Mouse (Mus musculus): ENCODE measurements at regions not wholly inside any gene's neighbourhood (a gene's known extent, or its start where the extent isn't known, plus 50 kb on each side); places are given as distances from the start of the nearest gene placed in this dataset.

- Histone ChIP-seq H3K36me3 (ENCODE audit: control insufficient read depth, insufficient read depth) (no peaks in the 10 kb centered on the region), H3K4me3 (no peak overlapping the region), H3K4me2 (ENCODE audit: low read depth) (no peak overlapping the region), H3K27me3 (ENCODE audit: control insufficient read depth, insufficient read depth, insufficient read length) (no peaks in the 10 kb centered on the region), H3ac (ENCODE audit: control insufficient read depth, insufficient read length) (no peak overlapping the region), H3K79me2 (ENCODE audit: control insufficient read depth, insufficient read depth) (no peaks in the 10 kb centered on the region)
- TF ChIP-seq MYOG (IDR thresholded peaks at IDR 0.05; ENCODE audit: control insufficient read depth in 1 of 3, insufficient read depth in 1 of 3, insufficient read length in 2 of 3, low read depth in 2 of 3) (no peak), MYOD1 (IDR thresholded peaks at IDR 0.05; ENCODE audit: control insufficient read depth in 1 of 3, insufficient read length in 2 of 3, low read depth in 2 of 3) (no peak), E2F4 (IDR thresholded peaks at IDR 0.05; ENCODE audit: insufficient read depth) (no peak), TCF12 (IDR thresholded peaks at IDR 0.05; ENCODE audit: insufficient read depth, poor library complexity, severe bottlenecking) (no peak), POLR2AphosphoS2 (IDR thresholded peaks at IDR 0.05; ENCODE audit: insufficient read length, low read depth) (no peak), REST (IDR thresholded peaks at IDR 0.05; ENCODE audit: insufficient read depth, insufficient read length) (no peak), USF1 (IDR thresholded peaks at IDR 0.05; ENCODE audit: low read depth) (no peak), CEBPB (IDR thresholded peaks at IDR 0.05; ENCODE audit: insufficient read depth, poor library complexity, severe bottlenecking) (no peak)
These were observed 125.5 kb upstream of the Kcnj15 start for GRCm38 (mm10) chr16:95131815-95132214.

- no peak overlapping the region for H3K4me2 ChIP-seq (ENCODE audit: low read depth)
- no peak overlapping the region for H3K4me3 ChIP-seq
These were observed 118.5 kb upstream of the Kcnj15 start for GRCm38 (mm10) chr16:95138809-95139208.

GRCm38 (mm10) chr16:95141510-95142394 is 115.6 kb upstream of the Kcnj15 start:
- no peaks in the 10 kb centered on the region for H3K79me2 ChIP-seq (ENCODE audit: control insufficient read depth, insufficient read depth)

More at GRCm38 (mm10) chr16:95138809-95139208, 118.5 kb upstream of the Kcnj15 start:
- Histone ChIP-seq H3K79me2 (ENCODE audit: control insufficient read depth, insufficient read depth) (no peaks in the 10 kb centered on the region), H3K27me3 (ENCODE audit: control insufficient read depth, insufficient read depth, insufficient read length) (no peaks in the 10 kb centered on the region), H3K36me3 (ENCODE audit: control insufficient read depth, insufficient read depth) (no peaks in the 10 kb centered on the region), H3ac (ENCODE audit: control insufficient read depth, insufficient read length) (no peak overlapping the region)
- TF ChIP-seq USF1 (IDR thresholded peaks at IDR 0.05; ENCODE audit: low read depth) (no peak), TCF3 (IDR thresholded peaks at IDR 0.05; ENCODE audit: insufficient read length, low read depth) (no peak), REST (IDR thresholded peaks at IDR 0.05; ENCODE audit: insufficient read depth, insufficient read length) (no peak), MYOD1 (IDR thresholded peaks at IDR 0.05; ENCODE audit: control insufficient read depth in 1 of 3, insufficient read length in 2 of 3, low read depth in 2 of 3) (no peak)

DNA sequence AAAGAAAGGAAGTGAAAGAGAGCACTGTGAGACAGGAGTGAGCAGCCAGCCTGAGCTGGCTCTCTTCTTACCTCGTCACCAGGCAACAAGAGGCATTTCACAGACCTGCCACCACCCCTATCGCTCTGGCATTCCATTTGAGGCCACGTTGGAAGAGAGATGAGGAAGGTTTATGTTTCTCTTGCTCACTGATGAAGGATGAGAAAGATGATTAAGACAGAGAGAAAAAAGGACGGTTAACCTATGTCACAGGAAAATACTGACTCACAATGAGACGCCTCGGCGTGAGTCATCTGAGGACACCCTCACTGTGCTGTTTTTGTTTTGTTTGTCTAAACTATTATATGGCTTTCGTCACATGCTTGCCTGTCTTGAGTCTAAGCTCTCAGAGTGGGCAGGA is 106.9 kb upstream of the Kcnj15 start:
- no peak overlapping the region for H3K4me3 ChIP-seq
- no peaks in the 10 kb centered on the region for H3K27me3 ChIP-seq (ENCODE audit: control insufficient read depth, insufficient read depth, insufficient read length)
- no peaks in the 10 kb centered on the region for H3K79me2 ChIP-seq (ENCODE audit: control insufficient read depth, insufficient read depth)
- H3K36me3 ChIP-seq (ENCODE audit: control insufficient read depth, insufficient read depth): no peaks in the 10 kb centered on the region
- no peak overlapping the region for H3ac ChIP-seq (ENCODE audit: control insufficient read depth, insufficient read length)
- no peak overlapping the region for H3K4me2 ChIP-seq (ENCODE audit: low read depth)
- no peak for TF ChIP-seq SRF (IDR thresholded peaks at IDR 0.05; ENCODE audit: control insufficient read depth, insufficient read length, low read depth)
- TF ChIP-seq MAX (IDR thresholded peaks at IDR 0.05; ENCODE audit: low read depth): no peak
- TF ChIP-seq E2F4 (IDR thresholded peaks at IDR 0.05; ENCODE audit: insufficient read depth): no peak
- TF ChIP-seq REST (IDR thresholded peaks at IDR 0.05; ENCODE audit: insufficient read depth, insufficient read length): no peak
- TF ChIP-seq MYOG (IDR thresholded peaks at IDR 0.05; ENCODE audit: control insufficient read depth in 1 of 3, insufficient read depth in 1 of 3, insufficient read length in 2 of 3, low read depth in 2 of 3): no peak
- TF ChIP-seq CEBPB (IDR thresholded peaks at IDR 0.05; ENCODE audit: insufficient read depth, poor library complexity, severe bottlenecking): no peak
- TF ChIP-seq MYOD1 (IDR thresholded peaks at IDR 0.05; ENCODE audit: control insufficient read depth in 1 of 3, insufficient read length in 2 of 3, low read depth in 2 of 3): no peak
- no peak for TF ChIP-seq TCF12 (IDR thresholded peaks at IDR 0.05; ENCODE audit: insufficient read depth, poor library complexity, severe bottlenecking)
- TF ChIP-seq TCF3 (IDR thresholded peaks at IDR 0.05; ENCODE audit: insufficient read length, low read depth): no peak
- TF ChIP-seq POLR2A (IDR thresholded peaks at IDR 0.05; ENCODE audit: insufficient read length, low read depth): no peak

More at GRCm38 (mm10) chr16:95141510-95142394, 115.6 kb upstream of the Kcnj15 start:
- H3ac ChIP-seq (ENCODE audit: control insufficient read depth, insufficient read length): no peak overlapping the region
- H3K4me3 ChIP-seq: no peak overlapping the region
- no peak overlapping the region for H3K4me2 ChIP-seq (ENCODE audit: low read depth)
- TF ChIP-seq TCF12 (IDR thresholded peaks at IDR 0.05; ENCODE audit: insufficient read depth, poor library complexity, severe bottlenecking): no peak
- H3K36me3 ChIP-seq (ENCODE audit: control insufficient read depth, insufficient read depth): no peaks in the 10 kb centered on the region
- H3K27me3 ChIP-seq (ENCODE audit: control insufficient read depth, insufficient read depth, insufficient read length): no peaks in the 10 kb centered on the region

- H3K27me3 ChIP-seq (ENCODE audit: control insufficient read depth, insufficient read depth, insufficient read length): no peaks in the 10 kb centered on the region
- no peaks in the 10 kb centered on the region for H3K79me2 ChIP-seq (ENCODE audit: control insufficient read depth, insufficient read depth)
- H3K4me2 ChIP-seq (ENCODE audit: low read depth): no peak overlapping the region
- H3K4me3 ChIP-seq: no peak overlapping the region
- no peaks in the 10 kb centered on the region for H3K36me3 ChIP-seq (ENCODE audit: control insufficient read depth, insufficient read depth)
- TF ChIP-seq TCF3 (IDR thresholded peaks at IDR 0.05; ENCODE audit: insufficient read length, low read depth) (no peak), MYOD1 (IDR thresholded peaks at IDR 0.05; ENCODE audit: control insufficient read depth in 1 of 3, insufficient read length in 2 of 3, low read depth in 2 of 3) (no peak), REST (IDR thresholded peaks at IDR 0.05; ENCODE audit: insufficient read depth, insufficient read length) (no peak), POLR2A (IDR thresholded peaks at IDR 0.05; ENCODE audit: insufficient read length, low read depth) (no peak), E2F4 (IDR thresholded peaks at IDR 0.05; ENCODE audit: insufficient read depth) (no peak), TCF12 (IDR thresholded peaks at IDR 0.05; ENCODE audit: insufficient read depth, poor library complexity, severe bottlenecking) (no peak), SRF (IDR thresholded peaks at IDR 0.05; ENCODE audit: control insufficient read depth, insufficient read length, low read depth) (no peak), CEBPB (IDR thresholded peaks at IDR 0.05; ENCODE audit: insufficient read depth, poor library complexity, severe bottlenecking) (no peak), USF1 (IDR thresholded peaks at IDR 0.05; ENCODE audit: low read depth) (no peak), POLR2AphosphoS2 (IDR thresholded peaks at IDR 0.05; ENCODE audit: insufficient read length, low read depth) (no peak)
- H3ac ChIP-seq (ENCODE audit: control insufficient read depth, insufficient read length): no peak overlapping the region
These were observed 105.9 kb upstream of the Kcnj15 start for GRCm38 (mm10) chr16:95151499-95151898.
